Mouse (Mus musculus) retina, postnatal 1 day (tissue): ENCODE data around the gene Gm45208.

Source experiments
- DNase-seq: peaks from one replicate; pipeline ENCODE4 v3.0.0-alpha.2; 2012

Gm45208 gene

DNA sequence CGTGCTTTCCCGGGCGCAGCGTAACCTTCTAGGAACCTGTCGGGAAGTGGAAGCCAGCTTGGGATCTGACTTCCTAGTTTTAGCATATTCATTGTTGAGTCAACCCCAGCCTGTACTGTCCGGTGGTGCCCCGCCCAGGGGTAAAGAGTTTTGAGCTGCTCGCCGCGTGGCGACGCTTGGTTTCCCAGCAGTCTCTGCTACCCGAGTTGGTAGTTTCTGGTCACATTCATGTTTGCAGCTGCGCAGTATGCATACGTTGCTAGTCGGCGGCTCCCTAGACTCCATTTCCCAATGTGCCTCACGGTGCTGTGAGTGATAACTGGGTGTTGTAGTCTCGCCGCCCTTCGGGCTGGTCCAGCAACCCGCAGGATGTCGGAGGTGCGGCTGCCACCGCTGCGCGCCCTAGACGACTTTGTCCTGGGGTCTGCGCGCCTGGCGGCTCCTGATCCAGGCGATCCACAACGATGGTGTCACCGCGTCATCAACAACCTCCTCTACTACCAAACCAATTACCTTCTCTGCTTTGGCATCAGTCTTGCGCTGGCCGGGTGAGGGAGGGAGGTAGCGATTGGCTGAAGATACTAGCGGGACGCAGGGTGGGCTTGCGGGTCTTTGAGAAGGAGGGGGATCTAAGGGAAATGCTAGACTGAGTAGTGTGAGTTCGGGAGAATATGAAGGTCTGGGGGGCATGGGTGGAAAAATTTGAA is 6.3 kb downstream of the Gm45208 start, which contains the start of gene Praf2:
Praf2 (plus strand) TSS at position 225 of the 707 bp plus-strand sequence.
- peak; percentile 92 for DNase-seq

DNA sequence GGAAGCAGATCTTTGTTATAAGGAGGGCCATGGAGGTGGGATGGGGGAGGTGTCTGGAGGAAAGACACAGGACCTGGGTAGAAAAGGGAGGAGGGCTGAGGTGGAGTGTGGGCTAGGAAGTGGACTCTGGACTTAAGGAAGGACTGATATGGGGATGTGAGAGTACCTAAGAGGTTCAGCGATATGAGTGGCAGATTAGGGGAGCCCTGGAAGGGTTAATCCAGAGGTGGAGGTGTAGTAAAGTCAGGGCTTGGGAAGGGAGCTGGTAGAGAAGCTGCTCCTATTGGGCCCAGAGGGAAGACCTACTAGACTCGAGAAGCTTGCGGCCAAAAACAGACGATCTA is 6.8 kb downstream of the Gm45208 start:
- DNase-seq: no peak

DNA sequence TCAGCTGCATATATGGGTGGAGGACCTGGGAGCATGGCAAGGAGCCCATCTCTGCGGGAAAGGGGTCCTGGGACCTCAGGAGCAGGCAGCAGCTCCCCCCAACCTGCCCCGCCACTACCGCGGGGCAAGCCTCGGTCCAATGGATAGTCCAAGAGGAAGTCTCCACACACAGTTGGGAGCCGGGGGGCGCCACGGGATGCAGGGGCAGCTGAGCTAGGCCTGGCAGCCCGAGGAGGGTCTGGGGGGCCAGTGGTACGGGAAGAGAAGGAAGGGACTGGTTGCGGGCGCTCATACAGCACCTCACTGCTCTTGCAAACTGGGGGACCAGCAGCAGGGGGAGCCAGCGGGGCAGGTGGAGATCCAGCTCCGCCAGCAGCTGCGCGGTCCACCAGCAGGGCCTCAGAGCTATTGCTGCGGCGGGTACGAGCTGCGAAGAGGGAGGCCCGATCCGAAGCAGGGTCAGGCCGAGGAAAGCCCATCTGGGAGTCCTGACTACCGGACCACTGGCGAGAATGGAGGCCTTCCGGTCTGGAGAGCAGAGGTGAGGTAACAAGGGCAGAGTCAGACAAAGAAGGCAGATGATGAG is 11.6 kb downstream of the Gm45208 start:
- peak; percentile 63 for DNase-seq

DNA sequence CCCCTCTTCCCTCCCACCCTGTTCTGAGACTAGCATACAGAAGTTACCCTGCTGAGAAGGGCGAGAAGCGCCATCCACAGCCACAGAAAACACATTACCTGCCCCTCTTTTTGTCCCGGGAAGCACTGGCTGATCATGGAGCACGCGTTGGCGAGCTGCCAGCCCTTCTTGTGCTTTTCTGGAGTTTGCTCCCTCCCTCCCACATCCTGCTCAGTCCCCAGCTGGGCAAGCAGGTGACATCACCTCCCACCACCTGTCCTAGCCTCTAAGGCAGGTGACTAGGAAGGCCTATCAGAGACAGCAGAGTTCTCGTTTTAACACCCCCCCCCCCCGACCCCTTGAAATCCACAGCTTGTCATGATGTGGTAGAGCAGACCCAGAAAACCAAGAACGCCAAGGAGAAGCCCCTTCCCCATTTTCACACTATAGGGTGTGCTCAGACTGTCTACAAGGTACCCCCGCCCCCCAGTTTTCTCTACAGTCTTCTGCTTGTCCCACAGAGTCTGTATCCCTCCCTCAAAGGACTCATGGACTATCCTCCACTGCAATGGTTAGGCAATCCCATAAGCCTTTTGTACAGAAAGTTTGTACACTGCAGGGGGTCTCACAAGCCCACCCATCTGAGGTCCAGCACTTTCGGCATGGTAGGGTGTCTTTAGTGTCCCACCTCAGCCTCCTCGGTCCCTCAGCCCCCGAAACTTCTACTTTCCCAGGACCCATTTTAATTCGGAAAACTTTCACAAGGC is 17.5 kb downstream of the Gm45208 start:
- peak; percentile 9 for DNase-seq

DNA sequence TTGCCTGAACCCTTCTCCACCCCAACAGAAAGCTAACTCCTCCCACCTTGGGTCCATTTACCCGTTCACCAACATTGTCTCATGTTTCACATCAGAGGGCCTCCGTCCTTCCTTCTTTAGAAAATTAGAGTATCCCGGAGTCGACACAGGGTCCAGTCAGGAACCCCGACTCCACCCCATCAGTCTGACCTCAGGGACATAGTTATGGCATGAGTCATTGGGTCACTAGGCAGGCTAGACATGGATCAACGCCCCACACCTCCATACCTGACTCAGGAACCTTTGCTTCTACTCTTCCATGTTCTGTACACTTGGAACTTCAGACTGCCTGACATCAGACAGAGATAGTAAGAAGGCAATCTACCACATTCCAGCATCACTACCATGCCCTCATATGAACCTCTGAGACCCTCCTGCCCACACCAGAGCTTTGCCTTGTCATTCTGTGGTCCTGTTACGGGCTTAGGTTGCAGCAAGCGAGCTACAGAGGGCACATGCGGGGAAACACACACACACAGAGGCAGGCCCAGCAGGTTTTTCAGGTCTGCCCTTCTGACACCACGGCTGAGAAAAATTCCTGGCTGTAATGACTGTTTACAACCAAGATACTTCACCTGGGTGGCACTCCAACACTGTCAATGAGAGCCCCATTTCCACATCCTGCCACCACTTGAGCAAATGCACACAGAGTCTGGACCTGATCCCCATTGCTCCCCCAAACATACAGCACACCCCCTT is 18.2 kb downstream of the Gm45208 start:
- DNase-seq: no peak

DNA sequence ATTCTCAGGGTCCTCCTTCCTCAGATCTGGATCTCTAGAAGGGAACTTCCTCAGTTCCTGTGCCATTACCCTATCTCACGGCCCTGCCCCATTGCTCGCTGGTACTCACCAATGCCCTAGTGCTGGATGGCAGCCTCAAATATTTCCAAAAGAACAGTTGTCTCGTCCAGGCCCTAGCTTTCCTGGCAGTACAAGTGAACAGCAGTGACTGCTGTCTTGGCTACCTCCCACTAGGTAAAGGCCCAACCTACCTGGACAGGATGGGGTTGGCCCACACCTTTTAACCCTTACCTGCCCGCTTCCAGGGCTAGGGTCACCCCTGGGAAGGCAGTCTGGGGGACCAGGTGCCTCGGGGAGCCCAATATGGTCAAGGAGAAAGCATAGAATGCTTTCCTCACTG is 19.1 kb downstream of the Gm45208 start:
- DNase-seq: no peak

DNA sequence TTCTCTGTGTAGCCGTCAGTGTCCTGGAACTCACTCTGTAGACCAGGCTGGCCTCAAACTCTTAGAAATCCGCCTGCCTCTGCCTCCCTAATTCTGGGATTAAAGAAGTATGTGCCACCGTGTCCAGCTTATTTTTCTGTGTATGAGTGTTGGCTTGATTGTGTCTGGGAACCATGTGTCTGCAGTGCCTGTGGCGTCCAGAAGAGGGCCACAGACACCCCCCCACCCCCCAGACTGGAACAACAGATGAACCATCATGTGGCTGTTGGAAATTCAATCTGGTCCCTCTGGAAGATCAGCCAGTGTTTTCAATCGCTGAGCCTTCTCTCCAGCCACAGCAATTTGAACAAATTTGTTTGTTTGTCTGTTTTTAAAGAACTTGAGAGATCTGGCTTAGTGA is 21.4 kb downstream of the Gm45208 start:
- peak; percentile 24 for DNase-seq

DNA sequence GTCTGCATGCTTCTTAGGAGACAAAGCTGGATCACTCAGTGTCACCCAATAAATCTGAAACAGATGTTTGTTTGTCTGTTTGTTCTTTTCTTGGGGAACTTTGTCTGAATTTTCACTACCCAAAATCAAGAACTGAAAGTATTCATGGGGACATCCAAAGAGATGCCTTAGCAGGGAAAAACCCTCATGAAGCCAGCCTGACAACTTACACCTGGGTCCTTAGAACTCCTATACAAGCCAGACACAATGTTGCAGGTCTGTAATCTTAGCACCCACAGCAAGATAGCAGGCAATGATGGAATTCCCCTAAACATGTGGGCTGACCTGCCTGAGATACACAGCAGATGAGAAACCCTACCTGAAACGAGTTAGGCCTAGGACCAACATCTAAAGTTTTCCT is 22.9 kb downstream of the Gm45208 start:
- no peak for DNase-seq

DNA sequence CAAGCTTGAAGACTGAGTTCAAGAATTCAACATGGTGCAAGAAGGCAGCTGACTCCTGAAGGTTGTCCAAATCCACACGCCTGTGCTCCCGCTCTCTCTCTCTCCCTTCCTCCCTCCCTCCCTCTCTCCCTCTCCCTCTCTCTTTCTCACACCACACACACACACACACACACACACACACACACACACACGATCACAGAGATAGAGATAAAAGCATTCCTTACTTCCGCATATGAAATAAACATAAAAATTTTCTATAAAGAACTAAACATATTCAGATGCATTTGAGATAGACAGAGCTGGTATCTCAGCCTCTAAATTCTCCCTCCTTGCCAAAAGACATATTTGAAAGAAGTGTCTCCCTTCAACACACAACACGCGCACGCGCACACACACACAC is 23.4 kb downstream of the Gm45208 start:
- no peak for DNase-seq

DNA sequence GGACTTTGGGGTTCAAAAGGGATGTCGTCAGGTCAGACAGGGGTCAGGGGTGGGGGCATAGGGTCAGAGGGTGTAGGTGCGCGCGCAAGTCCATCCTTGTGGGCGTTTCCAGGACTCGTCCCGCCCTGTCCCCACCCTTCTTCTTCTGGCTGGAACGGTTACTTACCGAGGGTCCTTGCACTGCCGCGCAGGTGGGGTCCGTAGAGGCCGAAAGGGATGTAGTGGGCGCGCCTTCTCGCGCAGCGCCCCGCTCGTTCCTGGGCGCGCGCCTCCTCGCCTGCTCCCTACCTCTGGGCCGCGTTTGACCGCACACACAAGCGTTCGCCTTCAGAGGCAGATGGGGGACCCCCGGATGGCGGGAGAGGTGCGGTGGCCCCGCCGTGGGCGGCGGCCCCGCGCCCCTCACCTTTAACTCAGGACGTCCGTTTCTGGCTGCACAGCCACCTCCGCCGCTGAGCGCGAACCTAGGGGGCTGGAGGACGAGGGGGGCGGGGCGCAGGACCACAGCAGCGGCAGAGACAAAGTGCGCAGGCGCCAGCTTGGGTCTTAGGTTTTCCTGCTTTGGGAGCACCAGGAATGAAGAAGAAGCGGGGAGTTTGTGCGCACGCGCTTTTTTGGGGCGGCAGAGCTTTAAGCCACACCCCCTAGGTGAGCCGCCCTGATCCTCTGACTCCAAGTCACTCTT is 28.5 kb downstream of the Gm45208 start, which contains the start of gene Ccdc120:
Ccdc120 (minus strand) TSS at position 474 of the 685 bp plus-strand sequence.
- peak; percentile 88 for DNase-seq

DNA sequence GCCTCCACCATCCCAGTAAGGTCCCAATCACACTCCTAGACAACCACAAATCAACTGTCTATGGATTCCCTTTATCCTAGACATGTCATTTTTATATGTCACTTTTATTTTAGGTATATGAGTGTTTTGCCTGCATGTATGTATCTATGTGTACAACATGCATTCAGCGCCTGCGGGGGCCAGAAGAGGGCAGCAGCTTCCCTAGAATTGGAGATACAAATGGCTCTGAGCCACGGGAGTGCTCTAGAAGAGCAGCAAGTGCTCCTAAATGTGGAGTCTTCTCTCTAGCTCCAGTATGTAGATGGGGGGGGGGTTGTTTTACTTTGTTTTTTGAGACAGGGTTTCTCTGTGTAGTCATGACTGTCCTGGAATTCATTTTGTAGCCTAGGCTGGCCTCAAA is 31.6 kb downstream of the Gm45208 start:
- peak; percentile 28 for DNase-seq

DNA sequence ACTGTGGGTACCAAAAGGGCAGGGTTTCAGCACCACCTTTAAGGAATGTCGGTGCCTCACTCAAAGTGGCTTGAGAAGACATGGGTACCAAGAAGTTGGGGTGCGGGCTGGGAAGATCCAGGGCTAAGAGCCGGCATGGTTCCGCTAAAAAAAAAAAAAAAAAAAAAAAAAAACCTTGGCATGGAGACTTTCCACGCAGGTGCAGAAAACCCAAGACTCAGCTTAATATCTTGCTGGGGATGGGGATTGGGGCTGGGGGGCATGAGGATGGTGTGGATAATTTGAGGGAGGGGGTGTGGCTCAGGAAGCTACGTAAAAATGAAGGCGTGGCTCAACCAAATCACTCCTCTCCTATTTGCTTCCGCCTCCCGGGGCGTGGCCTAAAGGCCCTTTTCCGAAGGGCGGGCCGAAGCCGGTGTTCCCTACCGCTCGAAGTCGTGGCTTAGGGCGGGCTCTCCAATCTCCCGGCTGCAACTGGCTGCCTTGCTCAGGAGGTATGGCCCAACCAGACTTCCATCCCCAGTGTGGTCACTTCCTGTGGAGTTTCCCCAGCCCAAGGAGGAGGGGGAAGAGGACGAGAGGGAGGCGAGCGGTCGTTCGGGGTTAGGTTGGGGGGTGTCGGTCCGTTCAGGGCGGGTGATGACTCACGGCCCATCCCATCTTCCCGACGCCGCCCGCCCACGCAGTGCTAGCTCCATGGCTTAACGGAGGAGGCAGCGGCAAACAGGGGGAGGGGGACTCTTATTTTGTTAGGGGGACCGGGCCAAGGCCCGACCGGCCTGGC is 40.3 kb downstream of the Gm45208 start, which contains the start of gene Tfe3:
Tfe3 (plus strand) TSS at position 424 of the 784 bp plus-strand sequence.
- peak; percentile 96 for DNase-seq

DNA sequence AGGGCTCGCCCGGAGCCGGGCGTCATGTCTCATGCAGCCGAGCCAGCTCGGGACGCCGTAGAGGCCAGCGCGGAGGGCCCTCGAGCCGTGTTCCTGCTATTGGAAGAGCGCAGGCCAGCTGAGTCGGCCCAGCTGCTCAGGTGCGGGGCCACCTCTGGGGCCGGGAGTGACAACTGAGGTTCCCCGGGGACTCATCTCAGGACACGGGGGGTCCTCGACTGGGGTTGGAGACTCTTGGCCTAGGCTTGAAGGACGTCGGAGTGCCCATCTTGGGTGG is 40.8 kb downstream of the Gm45208 start:
- no peak for DNase-seq

DNA sequence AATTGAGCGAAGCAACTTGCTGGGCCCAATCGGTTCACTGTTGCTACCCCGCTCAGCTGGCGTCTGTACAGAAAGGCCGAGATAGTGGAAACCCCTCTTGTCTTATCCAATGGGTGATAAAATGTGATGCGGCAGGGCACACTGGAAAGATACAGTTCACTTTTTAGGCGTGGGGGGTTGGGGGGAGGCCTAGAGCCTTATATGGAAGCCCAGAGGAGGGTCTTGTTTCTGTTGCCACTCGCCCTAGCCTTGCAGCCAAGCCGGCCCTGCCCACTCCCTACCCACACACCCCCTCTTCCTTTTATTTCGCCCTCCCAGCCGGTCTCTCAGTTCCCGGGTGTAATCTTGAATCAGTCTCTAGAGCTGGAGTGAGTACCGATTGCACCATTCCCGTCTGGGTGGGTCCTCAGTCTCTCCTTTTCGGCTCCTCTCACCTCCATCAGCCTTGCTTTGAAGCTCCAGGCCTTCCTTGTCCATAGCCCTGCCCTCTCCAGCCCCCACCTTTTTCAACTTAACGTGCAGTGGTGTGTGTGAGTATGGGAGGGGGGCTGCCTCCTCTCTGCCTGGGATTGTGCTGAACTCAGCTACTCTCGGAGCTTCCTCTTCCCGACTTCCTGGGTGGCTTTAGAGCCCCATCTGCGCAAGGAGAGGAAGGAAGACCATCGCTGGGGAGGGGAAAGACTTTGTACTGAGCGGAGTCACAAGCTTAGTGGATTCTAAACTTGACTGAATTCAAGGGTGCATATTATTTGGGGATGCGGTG is 41.8 kb downstream of the Gm45208 start:
- peak; percentile 26 for DNase-seq

DNA sequence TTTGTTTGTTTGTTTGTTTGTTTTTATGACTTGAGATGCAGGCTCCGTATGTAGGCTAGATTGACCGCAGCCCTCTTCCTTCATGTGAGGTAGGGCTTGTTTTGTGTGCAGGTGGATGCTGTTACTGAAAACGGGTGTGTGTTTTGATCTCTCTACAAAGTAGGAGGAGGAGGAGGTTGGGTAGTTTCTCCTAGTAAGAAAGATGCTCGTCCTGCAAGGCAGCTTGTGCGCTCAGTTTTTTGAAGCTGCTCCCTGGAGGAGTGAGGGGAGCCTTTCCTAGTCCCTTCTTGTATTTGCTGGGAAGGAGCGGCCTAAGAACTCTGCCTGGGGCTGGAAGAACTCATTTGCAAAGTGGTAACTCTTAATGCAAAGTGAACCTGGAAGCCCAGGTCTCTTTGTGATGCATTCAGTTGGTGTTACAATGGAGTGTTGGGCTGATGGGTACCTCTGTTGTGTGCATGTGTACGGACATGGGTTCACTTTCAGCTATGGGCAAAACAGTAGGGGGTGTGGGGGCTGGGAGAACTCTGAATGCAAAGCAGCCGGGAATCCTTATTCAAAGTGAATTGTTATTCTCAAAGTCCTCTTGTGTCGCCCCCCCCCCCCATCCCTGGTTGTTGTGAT is 42.7 kb downstream of the Gm45208 start:
- DNase-seq: no peak

DNA sequence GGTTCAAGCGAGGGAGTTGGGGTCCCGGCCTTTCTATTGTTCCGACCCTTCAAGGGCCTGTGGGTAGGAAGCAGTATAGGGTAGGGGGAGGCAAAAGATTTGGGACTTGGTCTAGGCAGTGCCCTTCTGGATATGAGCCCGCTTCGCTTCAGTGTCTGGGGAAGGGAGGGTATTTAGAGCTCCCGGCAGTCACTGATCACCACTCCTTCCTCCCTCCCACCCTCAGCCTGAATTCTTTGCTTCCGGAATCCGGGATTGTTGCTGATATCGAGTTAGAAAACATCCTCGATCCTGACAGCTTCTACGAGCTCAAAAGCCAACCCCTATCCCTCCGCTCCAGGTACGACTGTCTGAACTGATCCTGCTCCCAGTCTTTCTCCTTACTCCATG is 43.2 kb downstream of the Gm45208 start:
- peak; percentile 10 for DNase-seq

DNA sequence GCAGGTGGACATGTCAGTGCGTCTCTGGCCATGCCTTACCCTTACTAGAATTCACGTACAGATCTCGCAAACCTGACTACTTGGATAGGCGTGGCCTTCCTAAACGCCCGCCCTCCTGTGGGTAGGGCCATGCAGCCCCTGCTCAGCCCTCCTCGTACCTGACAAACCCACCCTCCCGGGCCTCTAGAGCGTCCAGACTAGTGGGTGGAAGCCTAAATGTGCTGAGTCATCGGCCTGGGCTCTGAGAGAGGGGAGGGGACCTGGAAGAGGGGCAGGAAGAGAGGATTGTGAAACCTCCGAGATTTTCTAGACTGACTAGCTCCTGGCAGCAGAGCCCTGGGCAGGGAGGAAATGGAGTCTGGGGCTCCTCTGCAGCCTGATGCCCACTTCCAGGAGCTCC is 43.7 kb downstream of the Gm45208 start:
- peak; percentile 44 for DNase-seq

DNA sequence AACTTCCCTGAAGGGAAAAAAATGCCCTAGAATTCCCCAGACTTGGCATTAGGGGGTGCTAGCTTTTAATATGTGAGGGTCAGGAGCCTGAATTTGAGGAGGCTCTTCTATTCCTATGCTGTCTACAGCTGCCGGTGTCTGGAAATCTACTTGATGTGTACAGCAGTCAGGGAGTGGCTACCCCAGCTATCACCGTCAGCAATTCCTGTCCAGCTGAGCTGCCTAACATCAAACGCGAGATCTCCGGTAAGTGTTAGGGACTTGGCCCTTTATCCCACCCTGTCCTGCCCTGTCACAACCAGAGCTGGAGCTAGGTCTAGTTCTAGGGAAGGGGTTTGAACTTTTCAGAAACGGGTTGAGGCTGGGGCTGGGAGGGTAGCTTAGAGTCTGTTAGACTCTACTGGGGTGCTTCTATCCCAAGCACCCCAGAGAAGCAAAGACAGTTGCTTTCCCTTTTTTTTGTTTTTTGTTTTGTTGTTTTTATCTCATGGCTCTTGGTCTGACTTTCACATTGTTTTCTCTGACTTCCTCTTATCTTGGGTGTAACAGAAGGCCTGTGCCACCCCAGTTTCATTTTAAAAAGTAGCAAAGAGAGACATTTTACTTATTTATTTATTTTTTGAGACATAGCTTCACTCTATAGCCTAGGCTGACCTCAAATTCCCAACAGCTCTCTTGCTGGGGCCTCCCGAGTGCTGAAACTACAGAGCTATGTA is 47.4 kb downstream of the Gm45208 start:
- DNase-seq: no peak

DNA sequence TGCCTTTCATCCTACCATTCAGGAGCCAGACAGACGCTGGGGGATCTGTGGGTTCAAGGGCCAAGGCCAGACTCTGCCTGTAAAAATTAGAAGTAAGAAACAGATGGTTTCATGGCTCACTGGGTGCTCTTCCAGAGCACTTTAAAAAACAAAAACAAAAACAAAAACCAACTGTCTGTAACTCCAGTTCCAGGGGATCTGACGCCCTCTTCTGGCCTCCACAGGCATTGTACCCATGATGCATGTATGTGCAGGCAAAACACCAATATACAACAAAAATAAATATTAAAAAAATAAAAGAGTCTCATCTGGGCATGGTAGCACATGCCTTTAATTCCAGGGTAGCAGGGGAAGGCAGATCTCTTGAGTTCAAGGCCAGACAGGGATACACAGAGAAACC is 50.7 kb downstream of the Gm45208 start:
- DNase-seq: peak; percentile 7
